Mouse (Mus musculus) right cerebral cortex, postnatal 14 days (tissue): ENCODE data around the gene Ston2.
"Not testable (repeated sequence)": the region's sequence is repeated elsewhere in the genome, so short reads cannot be mapped to it uniquely, and the experiment has no call there.

ENCODE experiments used
- DNase-seq: peaks from one replicate; pipeline ENCODE4 v3.0.0; 2022

The Ston2 gene

DNA sequence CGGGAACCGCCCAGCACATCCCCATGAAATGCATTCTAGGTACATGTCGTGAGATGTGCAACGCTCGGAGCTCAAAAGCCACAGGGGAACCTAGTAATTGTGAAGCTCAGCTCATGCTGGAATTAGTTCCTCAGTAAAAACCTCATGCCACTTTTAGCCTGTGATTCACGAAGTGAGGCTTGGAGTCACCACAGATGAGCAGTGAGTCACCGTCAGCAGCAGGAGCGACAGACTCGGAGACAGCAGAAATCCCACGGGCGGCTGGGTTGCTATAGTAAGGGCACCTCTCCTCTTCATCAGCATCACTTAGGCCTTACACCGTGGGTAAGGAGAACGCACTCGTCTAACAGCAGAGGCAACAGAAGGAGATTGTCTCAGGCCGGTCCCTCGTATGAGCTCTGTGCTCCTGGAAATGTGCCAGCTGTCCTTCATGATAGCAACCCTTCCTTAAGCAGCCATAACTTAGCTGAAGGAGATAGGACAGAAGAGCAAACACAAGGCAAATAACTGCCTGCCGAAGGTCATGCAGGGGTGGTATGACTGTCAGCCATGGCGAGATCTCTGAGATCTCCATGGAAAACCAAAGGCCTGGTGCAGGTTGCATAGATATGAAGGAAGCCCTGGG is 39.8 kb downstream of the Ston2 start:
- peak; percentile 61 for DNase-seq

DNA sequence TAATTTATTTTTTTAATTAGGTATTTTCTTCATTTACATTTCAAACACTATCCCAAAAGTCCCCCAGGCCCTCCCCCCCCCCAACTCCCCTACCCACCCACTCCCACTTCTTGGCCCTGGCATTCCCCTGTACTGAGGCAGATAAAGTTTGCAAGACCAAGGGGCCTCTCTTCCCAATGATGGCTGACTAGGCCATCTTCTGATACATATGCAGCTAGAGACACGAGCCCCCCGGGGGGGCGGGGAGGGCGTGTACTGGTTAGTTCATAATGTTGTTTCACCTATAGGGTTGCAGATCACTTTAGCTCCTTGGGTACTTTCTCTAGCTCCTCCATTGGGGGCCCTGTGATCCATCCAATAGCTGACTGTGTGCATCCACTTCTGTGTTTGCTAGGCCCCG is 41.3 kb downstream of the Ston2 start:
- DNase-seq = not testable (repeated sequence)

DNA sequence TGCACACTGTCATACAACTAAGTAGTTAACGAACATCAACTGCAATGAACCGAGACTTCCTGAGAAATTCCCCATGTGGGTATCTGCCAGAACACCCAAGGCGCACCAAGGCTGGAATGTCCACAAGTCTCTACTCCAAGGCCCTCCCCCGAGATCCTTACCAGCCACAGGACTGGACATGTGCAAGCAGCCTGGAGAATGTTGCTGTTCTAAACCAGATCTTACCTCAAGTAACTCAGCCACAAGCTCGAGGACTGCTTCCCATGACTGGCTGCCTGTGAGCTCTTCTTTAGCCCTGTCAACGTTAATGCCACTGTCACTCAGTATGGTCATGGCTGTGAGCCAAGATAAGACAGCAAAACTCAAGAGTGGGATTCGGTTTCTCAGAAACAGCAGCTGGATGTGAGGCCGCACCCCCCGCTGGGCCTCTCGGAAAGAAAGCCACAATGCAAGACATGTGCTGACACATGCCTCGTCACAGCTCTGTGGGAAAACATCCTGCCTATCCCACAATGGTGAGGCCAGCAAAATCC is 42.4 kb downstream of the Ston2 start:
- DNase-seq = no peak

DNA sequence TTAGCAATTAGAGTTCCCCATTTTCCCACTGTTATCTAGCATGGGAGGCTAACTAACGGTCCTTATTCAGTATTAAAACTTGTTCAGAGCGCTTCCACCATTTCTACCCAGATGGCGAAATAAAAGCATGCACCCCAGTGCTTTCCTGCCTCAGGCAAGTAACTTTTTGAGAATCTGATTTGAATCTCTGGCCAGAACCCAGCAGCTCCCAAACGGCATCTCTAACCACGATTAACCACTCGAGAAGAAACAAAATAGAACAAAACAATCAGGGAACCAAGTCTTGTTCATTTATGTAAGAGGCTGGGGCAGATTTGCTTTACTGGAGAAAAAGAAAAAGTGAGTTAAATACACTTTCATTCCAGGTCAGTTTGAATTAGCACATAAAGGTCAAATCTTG is 44.1 kb downstream of the Ston2 start:
- DNase-seq = no peak

- no peak for DNase-seq
These were observed 45.3 kb downstream of the Ston2 start for GRCm38 (mm10) chr12:91742916-91743315.

DNA sequence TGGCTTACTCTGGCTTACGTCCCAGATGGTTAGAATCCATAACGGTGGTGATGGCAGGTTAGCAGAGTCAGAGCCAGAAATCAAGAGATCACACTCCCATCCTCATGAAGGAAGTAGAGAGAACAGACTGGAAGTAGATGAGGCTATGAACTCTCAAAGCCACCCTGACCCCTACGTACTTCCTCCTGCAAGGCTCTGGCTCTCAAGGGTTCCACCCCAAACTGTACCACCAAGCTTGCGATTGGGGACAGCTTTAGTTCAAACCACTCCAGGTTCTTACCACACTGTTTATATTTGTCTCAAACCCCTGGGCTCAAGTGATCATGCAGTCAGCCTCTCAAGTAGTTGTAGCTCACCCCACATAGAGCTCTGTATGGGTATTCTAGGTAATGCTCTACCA is 49.8 kb downstream of the Ston2 start:
- DNase-seq = no peak

DNA sequence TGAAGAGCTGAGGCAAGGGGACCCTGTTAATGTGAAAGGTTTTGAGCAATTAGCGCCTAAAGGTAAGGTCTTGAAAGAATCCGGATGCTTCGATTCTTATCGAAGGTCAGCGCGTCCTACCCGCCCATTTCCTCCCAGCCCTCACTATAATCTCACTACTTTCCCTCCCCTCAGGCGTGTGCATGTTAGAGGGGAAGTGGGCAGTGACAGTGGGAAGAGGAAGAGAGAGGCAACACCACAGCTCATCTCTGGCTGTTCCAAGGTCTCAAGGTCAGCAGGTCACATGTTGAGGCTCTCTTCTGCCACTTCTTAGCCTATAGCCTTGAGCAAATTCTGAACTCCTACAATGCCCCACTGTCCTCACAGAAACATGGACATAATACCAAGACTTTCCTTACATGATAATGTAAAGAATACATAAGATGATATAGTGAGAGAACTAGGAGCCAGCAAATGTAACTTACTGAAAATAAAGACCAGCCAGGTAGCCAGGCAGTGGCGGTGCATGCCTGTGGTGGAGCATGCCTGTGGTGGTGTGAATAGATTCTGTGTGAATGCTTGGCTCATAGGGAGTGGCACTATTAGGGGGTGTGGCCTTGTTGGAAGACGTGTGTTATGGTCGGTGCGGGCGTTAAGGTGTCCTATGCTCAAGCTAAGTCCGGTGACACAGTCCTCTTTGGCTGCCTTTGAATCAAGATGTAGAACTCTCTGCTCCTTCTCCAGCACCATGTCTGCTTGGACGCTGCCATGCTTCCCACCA is 51.8 kb downstream of the Ston2 start:
- DNase-seq = no peak

- no peak for DNase-seq
These were observed 53.8 kb downstream of the Ston2 start for GRCm38 (mm10) chr12:91734246-91735027.

- DNase-seq = no peak
These were observed 55.3 kb downstream of the Ston2 start for GRCm38 (mm10) chr12:91732729-91733448.

- DNase-seq = no peak
These were observed 62.0 kb downstream of the Ston2 start for GRCm38 (mm10) chr12:91726202-91726601.

GRCm38 (mm10) chr12:91723912-91724311 is 64.3 kb downstream of the Ston2 start:
- DNase-seq = no peak

GRCm38 (mm10) chr12:91719134-91719533 is 69.1 kb downstream of the Ston2 start:
- no peak for DNase-seq

GRCm38 (mm10) chr12:91715686-91716085 is 72.5 kb downstream of the Ston2 start:
- DNase-seq = no peak

GRCm38 (mm10) chr12:91713358-91713757 is 74.8 kb downstream of the Ston2 start:
- DNase-seq = no peak

DNA sequence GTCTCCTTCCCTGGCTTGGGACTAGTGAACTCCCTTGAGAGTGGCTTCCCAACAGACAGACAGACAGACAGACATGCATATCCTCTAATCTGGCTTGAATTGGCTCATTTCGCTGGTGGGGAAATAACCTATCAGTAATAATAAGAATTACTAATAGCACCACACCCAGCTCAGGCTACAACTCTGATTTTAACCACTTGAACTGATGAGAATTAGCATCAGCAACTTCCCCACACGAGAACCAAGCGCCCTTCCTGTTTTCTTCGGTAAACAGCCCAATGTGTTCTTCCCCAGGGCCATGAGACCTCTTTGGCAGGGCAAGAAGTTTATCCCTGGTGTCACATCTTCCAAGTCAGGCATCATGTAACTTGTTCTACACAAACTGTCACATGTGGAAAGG is 76.5 kb downstream of the Ston2 start:
- no peak for DNase-seq

DNA sequence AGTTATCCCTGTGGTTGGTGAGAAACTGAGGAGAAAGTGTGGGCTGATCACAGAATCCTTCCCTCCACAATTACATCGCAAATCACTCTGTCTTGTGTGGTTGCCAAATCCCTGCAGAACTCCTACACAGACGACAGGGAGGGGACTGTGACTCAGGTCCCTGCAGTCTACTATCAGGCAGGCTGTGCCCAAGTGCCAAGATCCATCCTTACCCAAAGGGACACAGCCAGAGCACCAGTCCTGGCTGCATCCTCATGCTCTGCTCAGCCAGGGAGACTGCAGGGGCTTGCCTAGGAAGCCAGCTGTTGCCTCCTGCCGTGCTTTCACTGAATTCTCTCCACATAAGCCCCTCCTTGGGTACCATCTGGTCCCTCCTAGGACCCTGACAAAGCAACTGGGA is 77.3 kb downstream of the Ston2 start:
- peak; percentile 22 for DNase-seq

- DNase-seq = no peak
These were observed 78.6 kb downstream of the Ston2 start for GRCm38 (mm10) chr12:91709634-91710033.

DNA sequence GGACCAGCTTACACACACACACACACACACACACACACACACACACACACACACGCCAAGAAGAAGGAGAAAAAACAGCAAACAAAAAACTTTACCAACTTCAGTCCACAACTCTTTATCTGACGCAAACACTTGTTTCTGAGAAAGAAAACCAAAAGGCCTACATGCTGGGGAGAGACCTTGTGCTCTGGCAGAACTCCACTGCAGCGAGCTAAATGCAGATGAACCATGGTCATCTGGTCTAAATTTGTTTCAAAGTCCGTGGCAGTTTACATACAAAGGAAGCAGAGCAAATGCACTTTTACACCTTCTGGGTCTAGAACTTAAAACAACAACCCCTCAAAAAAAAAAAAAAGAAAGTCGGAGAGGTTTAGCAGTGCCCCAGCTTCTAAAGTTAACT is 79.0 kb downstream of the Ston2 start:
- no peak for DNase-seq

DNA sequence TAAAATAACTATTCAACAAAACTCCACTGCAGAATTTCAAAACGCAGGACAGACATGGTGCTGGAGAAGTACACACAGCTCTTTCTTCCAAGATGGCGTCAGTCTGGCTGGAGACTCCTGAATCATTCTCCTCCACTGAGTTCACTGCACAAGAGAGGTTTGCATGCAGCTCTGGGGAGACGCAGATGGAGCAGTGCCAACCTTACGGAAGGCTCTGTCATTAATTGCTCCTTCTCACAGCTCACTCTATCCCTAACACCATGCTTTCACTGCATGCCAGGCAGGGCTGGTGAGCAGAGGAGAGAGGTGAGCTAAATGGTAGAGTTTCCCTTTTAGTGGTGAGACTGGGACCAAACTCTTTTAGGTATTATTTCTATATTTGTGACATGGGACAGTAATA is 80.4 kb downstream of the Ston2 start:
- no peak for DNase-seq

DNA sequence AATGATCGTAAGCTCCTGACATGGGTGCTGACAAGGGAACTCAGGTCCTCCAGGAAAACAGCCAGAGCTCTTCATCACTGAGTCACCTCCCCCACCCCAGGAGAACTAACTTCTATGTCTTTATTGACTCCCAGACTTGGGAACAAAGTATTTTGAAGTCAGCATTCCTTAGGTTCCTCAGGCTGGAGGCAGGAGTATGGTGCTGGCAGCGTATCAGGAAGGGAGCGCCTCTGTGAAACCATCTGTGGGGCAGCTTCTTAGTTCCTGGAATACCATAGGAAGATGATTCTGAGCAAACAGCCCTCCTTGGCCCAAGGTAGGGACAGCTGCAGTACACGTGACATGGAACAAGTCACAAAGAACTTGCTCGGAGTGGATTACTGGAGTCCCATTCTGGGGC is 84.7 kb downstream of the Ston2 start:
- DNase-seq = no peak

- DNase-seq = no peak
These were observed 85.4 kb downstream of the Ston2 start for GRCm38 (mm10) chr12:91702829-91703228.

GRCm38 (mm10) chr12:91699451-91700141 is 88.6 kb downstream of the Ston2 start:
- DNase-seq = no peak
